Mouse (Mus musculus) intestine, embryonic 16.5 days (tissue): ENCODE measurements around the gene Zcchc8. TPM values are rescaled to one million over a fixed set of nuclear protein-coding genes. Genes with fewer than 3 reads are reported as not detected.
"Not testable (repeated sequence)": the region's sequence is repeated elsewhere in the genome, so short reads cannot be mapped to it uniquely, and the experiment has no call there.

ENCODE experiments used
- ATAC-seq: fragments of 200-750 bp; cut with Nextera tagmentation; 2 replicates; pipeline ENCODE4 v1.8.0; 2017; ENCODE audit warnings: moderate TSS enrichment, moderate library complexity
- H3K27ac ChIP-seq: fragments of 300-500 bp; sonication (generic); 2 replicates; pipeline ENCODE4 v1.5.1; 2014; ENCODE audit warnings: mild to moderate bottlenecking, low read length
- H3K27me3 ChIP-seq: fragments of 300-500 bp; sonication (generic); replicated peaks from 2 replicates; pipeline ENCODE4 v1.6.1; 2014; ENCODE audit warnings: low read length, control low read depth, mixed read lengths; ENCODE audit not compliant: control insufficient read depth, insufficient read depth
- H3K36me3 ChIP-seq: fragments of 300-500 bp; sonication (generic); 2 replicates; pipeline ENCODE4 v1.6.1; 2014; ENCODE audit warnings: low read length, control low read depth; ENCODE audit not compliant: control insufficient read depth, insufficient read depth
- H3K4me1 ChIP-seq: fragments of 300-500 bp; sonication (generic); 2 replicates; pipeline ENCODE4 v1.6.1; 2014; ENCODE audit warnings: low read length, control low read depth, mixed read lengths; ENCODE audit not compliant: control insufficient read depth, insufficient read depth
- H3K4me2 ChIP-seq: fragments of 300-500 bp; sonication (generic); 2 replicates; pipeline ENCODE4 v1.6.1; 2014; ENCODE audit warnings: low read depth, low read length, control low read depth
- H3K4me3 ChIP-seq: fragments of 300-500 bp; sonication (generic); 2 replicates; pipeline ENCODE4 v1.5.1; 2014; ENCODE audit warnings: mild to moderate bottlenecking, low read length
- H3K9ac ChIP-seq: fragments of 300-500 bp; sonication (generic); 2 replicates; pipeline ENCODE4 v1.6.1; 2014; ENCODE audit warnings: low read depth, low read length
- H3K9me3 ChIP-seq: fragments of 300-500 bp; sonication (generic); 2 replicates; pipeline ENCODE4 v1.6.1; 2016; ENCODE audit warnings: low read length, control low read depth; ENCODE audit not compliant: control insufficient read depth
- WGBS: fragments of 180-500 bp; shearing (Covaris S2); extraction: QIAGEN DNeasy Blood & Tissue Kit; methylation state at CpG from one replicate; pipeline ENCODE4 v1.1.7; 2014; 5-methylcytosine and 5-hydroxymethylcytosine counted together
- polyA plus RNA-seq: library from polyadenylated mRNA; unstranded; fragments of >200 nt; fragmentation: Nextera tagmentation; extraction: Ambion mirVana; gene quantifications from 2 replicates; pipeline ENCODE4 v1.2.1, GENCODE M21; 2015

The Zcchc8 gene
- 50.9 and 54.8 TPM in 2 replicates for polyA plus RNA-seq

DNA sequence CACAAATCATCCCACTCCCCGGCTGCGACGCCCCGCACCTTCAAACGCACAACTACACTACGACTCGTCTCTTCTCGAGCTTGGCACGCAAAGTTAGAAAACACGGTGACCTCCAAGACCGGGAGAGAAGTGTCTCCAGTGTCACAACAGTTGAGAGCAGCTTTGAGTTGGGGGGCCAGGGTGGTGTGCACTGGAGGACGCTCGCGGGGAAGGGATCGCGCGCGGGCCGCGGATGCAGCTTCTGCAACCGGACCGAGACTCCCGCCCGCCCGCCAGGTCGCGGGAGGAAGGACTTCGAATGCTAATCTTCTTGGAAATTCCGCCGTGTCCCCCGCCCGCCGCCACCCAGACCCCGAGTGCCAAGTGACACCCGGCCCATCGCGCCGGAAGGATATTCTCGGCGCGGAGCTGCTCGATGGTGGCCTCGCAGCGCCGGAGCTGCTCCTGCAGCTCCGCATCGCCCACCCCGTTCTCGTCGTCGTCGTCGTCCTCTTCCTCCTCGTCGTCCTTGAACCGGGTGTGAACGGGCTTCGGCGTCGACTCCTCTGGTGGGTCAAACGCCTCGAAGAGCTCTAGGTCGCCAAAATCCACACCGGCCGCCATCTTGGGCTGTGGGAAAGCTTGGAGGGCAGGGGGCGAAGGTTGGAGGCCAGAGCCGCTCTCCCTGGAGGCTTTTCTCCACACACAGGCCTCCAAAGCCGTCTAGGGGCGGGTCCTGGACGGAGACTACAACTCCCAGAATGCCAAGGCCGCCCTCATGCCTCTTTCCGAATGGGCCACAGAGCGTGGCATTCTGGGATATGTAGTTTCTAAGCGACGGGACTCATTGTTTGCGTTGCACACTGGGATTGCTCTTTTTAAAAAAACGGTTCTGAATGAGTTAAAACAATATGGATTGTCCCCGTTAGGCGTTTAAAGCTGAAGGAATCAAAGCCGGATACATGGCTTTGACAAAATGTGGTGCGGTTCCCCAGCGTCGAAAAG is at the start of gene Zcchc8:
TSS of gene Zcchc8 (minus strand) at position 773 of the 984 bp plus-strand sequence.
- no peaks in the 10 kb centered on the region for H3K9me3 ChIP-seq
- peak within 1 kb of the TSS; percentile 89 for H3K4me3 ChIP-seq
- peak within 1 kb of the TSS; percentile 61 for H3K4me2 ChIP-seq
- H3K27ac ChIP-seq, result peak within 1 kb of the TSS; percentile 81
- no peaks in the 10 kb centered on the region for H3K36me3 ChIP-seq
- peaks cover 9% of the 10 kb centered on the region for H3K4me1 ChIP-seq
- WGBS, result under 1% methylated on average over 82 of the region's 83 CpGs
- H3K9ac ChIP-seq, result peak within 1 kb of the TSS; percentile 92
- peak; percentile 100 for ATAC-seq
- no peaks in the 10 kb centered on the region for H3K27me3 ChIP-seq

DNA sequence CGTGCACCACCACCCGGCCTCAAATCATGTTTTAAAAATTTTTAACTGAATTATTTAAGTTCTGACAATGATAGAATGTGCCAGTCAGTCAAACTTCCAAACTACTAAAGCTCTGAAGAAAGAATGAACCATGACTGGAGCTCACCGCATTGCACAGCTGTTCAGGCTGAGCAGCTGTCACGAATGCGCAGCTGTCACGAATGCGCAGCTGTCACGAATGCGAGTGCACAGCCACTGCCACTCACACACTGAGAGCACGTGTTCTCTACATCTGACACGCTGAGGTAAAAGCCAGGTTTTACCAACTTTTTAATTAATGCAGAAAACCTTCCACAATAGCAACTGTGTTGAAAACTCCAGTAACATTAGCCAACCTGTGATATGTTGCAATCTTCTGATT is 45.6 kb upstream of the Zcchc8 start:
- ATAC-seq, H3K27ac ChIP-seq, H3K4me1 ChIP-seq, H3K4me3 ChIP-seq, H3K36me3 ChIP-seq, H3K9ac ChIP-seq, H3K4me2 ChIP-seq, H3K27me3 ChIP-seq, H3K9me3 ChIP-seq: not testable (repeated sequence)
- WGBS, result 94% methylated on average over 11 of the region's 11 CpGs

DNA sequence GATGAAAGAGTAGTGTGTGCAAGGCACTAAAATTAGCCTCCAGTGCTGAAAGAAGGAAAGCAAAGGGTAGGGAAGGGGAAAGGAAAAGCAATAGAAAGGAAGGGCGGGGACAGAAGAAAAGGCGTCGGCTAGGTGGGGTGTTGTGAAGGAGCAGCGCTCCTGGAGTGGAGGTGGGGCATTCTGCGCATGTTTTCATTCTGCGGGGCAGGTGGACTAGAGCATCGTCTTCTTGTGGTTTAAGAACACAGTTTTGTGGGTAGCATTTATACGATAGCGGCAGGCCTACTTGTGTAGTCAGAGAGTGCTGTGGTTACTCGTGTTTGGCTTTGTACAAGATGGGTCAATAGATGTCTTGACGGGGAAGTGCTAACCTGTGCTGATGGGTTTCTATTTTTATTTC is 44.6 kb upstream of the Zcchc8 start:
- Histone ChIP-seq H3K9me3 (no peaks in the 10 kb centered on the region), H3K4me2 (no peak overlapping the region), H3K27ac (no peak overlapping the region), H3K9ac (no peak overlapping the region), H3K4me3 (no peak overlapping the region), H3K36me3 (no peaks in the 10 kb centered on the region; the same call in 1 of the 2 replicates), H3K27me3 (no peaks in the 10 kb centered on the region), H3K4me1 (no peaks in the 10 kb centered on the region)
- no peak for ATAC-seq
- 89% methylated on average over 11 of the region's 11 CpGs for WGBS

DNA sequence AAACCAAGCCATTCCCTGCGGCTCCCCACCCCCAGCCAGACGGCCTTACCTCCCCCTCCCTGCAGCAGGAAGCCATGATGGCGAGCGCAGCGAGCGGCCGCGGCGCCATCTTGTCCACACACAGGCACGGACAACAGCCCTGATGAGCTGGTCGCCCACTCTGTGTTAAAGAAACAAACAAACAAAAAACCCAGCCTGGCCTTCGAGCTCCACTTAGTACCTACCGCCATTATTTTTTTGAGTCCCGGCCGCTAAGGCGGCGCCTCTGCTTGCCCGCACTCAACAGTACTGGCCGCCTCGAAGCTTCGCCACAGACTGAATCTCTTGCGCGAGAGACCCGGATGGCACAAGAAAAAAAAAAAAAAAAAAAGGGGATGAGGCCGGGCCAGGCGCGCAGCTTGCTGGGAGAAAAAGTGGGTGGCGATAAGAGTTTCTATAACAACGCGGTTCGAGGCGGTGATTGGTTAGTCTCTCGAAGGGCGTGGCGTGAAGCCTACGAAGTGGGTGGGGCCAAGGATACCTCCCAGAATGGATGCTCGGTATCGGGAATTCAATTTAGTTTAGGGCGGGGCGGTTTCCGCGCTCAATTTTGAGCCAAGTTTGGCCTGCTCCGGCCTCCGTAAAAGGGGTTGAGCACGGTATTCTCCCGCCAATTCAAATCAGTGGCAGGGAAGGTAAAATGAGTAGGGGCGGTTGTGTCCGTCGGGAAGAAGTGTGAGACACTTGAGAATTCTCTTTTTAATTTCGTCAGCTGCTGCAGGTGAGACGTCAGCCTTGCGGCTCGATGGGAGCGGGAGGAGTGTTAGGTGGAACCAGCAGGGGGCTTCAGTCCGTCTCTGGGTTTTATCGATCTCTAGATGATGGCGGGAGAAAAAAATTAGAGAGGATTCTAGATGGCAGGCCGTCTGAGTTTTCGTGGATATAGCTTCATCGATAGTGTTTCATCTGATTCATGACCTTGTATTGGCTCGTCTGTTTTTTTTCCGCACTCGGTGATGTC is 28.5 kb upstream of the Zcchc8 start, which contains the start of the genes Rsrc2 and Kntc1:
TSS of gene Rsrc2 (minus strand) at position 350 of the 1,000 bp plus-strand sequence.
TSS of gene Kntc1 (plus strand) at position 652 of the 1,000 bp plus-strand sequence.
- peak within 1 kb of the TSS; percentile 81 for H3K4me3 ChIP-seq
- H3K9ac ChIP-seq, result peak within 1 kb of the TSS; percentile 84
- peak; percentile 97 for ATAC-seq
- under 1% methylated on average over 63 of the region's 63 CpGs for WGBS
- H3K4me1 ChIP-seq, result peaks cover 12% of the 10 kb centered on the region
- H3K9me3 ChIP-seq, result no peaks in the 10 kb centered on the region
- no peaks in the 10 kb centered on the region for H3K27me3 ChIP-seq
- peak within 1 kb of the TSS; percentile 97 for H3K27ac ChIP-seq
- H3K4me2 ChIP-seq, result peak within 1 kb of the TSS; percentile 79
- H3K36me3 ChIP-seq, result no peaks in the 10 kb centered on the region

DNA sequence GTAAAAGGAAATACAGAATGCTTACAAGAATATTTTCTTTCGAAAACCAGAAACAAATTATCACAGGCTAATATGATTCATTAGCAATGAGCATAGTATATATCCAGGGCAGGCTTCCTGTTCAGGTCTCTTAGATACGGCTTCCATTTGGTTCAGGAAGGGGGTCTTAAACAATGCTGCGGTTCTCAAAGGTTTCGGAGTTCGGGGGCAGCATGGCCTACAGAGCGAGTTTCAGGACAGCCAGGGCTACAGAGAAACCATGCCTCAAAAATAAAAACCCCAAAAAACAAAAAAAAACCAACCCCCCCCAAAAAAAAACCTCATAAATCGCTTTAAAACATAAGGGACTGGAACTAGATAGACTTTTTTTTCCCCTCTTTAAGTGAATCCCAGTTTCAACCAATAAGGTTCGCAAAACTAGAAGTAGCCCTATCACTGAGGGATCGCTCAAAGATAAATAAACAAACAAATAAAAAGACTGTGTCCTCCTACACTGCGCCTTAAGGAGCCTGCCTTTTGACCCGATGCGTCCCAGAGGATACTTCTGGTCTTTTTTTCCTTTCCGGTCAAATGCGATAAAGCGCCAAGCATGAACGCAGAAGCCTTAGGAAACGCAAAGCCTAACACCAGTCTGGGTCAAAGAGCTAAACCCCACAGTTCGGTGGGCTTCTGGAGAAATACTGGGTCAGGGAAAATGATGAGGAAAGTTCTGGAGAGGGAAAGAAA is 27.6 kb upstream of the Zcchc8 start:
- Histone ChIP-seq H3K36me3 (0 out of 2 replicates have a peak, but pooled peaks cover 4% of the 10 kb centered on the region), H3K27me3 (no peaks in the 10 kb centered on the region), H3K27ac (peak overlapping the region; percentile 97), H3K4me2 (peak overlapping the region; percentile 79), H3K4me3 (peak overlapping the region; percentile 81), H3K9me3 (no peaks in the 10 kb centered on the region), H3K9ac (peak overlapping the region; percentile 84), H3K4me1 (peaks cover 12% of the 10 kb centered on the region)
- ATAC-seq, result peak; percentile 19
- under 1% methylated on average over 18 of the region's 18 CpGs for WGBS

DNA sequence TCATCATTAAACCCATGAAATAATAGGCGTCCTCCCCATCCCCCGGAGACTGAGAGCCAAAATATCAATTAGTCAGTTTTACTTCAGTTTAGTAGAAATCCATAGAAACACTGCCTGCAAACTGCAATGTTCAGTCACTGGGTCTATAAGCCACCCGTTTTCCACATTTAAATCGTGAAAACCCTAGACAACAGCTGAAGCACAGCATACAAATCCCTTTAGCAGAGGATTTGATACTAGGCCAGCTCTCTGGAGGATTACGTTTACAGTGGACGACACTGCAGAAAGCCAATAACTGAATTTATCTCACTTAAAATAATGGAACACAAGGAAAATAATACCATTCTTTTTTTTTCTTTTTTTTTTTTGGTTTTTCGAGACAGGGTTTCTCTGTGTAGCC is 26.7 kb upstream of the Zcchc8 start:
- H3K27ac ChIP-seq, result no peak overlapping the region
- H3K4me2 ChIP-seq, result peak overlapping the region; percentile 79
- H3K36me3 ChIP-seq, result peaks cover 9% of the 10 kb centered on the region
- no peaks in the 10 kb centered on the region for H3K27me3 ChIP-seq
- 19% methylated on average over 7 of the region's 7 CpGs for WGBS
- ATAC-seq, result no peak
- H3K4me1 ChIP-seq, result peaks cover 12% of the 10 kb centered on the region
- H3K9me3 ChIP-seq, result no peaks in the 10 kb centered on the region
- peak overlapping the region; percentile 81 for H3K4me3 ChIP-seq
- H3K9ac ChIP-seq, result peak overlapping the region; percentile 58

DNA sequence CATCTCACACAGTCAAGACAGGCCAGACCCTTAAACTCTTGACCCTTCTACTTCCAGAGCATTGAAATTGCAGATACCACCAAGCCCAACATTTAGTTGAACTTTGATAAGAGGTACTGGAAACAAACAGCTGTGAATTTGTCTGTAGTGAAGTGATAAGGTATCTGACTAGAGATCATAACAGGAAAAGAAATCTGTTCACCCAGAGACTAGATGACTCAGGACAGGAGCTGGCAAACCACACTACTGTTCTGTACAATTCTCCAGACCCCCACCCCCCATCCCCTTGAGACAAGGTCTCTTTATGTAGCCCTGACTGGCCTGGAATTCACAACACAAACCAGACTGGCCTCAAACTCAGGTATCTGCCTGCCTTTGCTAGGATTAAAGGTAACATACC is 25.4 kb upstream of the Zcchc8 start:
- peak overlapping the region; percentile 23 for H3K4me2 ChIP-seq
- no peak for ATAC-seq
- H3K27ac ChIP-seq, result no peak overlapping the region
- no peak overlapping the region for H3K4me3 ChIP-seq
- peaks cover 9% of the 10 kb centered on the region for H3K36me3 ChIP-seq
- H3K27me3 ChIP-seq, result no peaks in the 10 kb centered on the region
- H3K4me1 ChIP-seq, result peaks cover 12% of the 10 kb centered on the region
- no peaks in the 10 kb centered on the region for H3K9me3 ChIP-seq
- H3K9ac ChIP-seq, result no peak overlapping the region

DNA sequence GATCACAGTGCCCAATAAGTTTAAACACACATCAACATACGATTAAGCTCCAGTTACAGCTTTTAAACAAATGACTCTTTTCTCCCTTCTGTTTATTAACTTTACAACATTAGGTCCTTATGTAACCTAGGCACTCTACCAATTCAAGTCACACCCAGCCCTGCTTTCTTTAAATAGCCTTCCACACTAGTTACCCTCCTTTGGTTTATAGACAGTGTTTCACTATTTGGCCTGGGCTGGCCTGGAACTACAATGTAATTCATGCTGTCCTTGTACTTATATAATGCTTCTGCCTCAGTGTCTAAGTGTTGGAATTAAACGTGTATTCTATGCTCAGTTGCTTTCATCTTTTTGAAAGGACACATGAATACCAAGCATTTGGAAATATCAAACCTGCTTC is 23.5 kb upstream of the Zcchc8 start:
- ATAC-seq, result no peak
- H3K27me3 ChIP-seq, result no peaks in the 10 kb centered on the region
- no peak overlapping the region for H3K4me3 ChIP-seq
- no peaks in the 10 kb centered on the region for H3K9me3 ChIP-seq
- H3K36me3 ChIP-seq, result peaks cover 9% of the 10 kb centered on the region
- H3K4me1 ChIP-seq, result peaks cover 12% of the 10 kb centered on the region
- no peak overlapping the region for H3K9ac ChIP-seq
- WGBS, result 67% methylated on average over 2 of the region's 2 CpGs
- no peak overlapping the region for H3K27ac ChIP-seq
- H3K4me2 ChIP-seq, result no peak overlapping the region
